Mouse (Mus musculus): ENCODE measurements around the gene Supt6.
A peak's percentile ranks its signal among the peaks of the same experiment; 100 is the strongest.
"Not testable (repeated sequence)": the region's sequence is repeated elsewhere in the genome, so short reads cannot be mapped to it uniquely, and the experiment has no call there.

Gene Supt6

GRCm38 (mm10) chr11:78223586-78223985 is 22.2 kb downstream of the Supt6 start:
- no peak for DNase-seq (ENCODE audit: low read depth, low spot score)

DNA sequence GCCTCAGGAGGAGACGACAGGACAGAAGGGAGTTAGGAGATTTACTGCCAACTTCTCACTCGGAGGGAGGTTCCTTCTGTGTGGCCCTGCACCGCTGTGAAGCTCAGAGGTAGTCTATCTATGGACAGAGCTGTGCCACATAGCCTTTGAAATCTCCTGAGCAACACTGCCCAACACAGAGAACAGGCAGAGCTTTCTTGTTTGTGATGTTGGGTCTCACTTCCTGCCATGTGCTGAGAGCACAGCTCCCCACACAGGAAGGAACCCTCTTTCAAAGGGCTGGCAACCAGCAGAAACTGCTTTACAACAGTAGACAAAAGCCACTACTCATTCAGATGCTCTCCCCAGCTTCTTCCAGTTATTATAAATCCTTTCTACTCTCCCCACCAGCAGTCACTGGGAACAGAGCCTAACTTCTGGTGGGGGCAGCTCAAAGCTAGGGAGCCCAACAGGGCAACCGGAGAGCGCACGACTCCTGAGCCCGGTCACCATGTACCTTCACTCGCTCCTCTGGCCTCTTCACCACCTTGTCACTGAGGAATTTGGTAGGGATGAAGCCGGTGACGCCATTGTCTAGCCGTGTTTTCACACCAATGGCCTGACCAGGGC is 30.0 kb downstream of the Supt6 start:
- DNase-seq (ENCODE audit: low read depth, low spot score): no peak

- DNase-seq (ENCODE audit: low read depth, low spot score): no peak
Measured at GRCm38 (mm10) chr11:78213086-78213817, 32.5 kb downstream of the Supt6 start.

DNA sequence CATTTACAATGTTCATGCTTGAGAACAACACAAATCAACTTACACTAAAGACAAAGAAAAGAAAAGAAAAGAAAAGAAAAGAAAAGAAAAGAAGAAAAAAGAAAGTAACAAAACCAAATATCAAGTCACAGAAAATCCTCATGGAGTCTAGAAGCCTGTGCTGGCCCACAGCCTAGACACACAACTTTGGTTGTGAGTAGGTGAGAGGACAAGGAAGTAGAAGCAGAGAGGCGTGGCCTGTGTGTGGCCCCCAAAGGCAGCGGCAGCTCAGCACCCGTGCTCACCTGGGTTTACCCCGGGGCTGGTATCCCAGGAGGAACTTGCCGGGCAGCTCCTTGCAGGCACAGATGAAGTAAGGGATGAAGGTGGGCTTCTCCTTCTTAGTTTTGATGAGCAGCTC is 34.3 kb downstream of the Supt6 start:
- DNase-seq (ENCODE audit: low read depth, low spot score): no peak

DNA sequence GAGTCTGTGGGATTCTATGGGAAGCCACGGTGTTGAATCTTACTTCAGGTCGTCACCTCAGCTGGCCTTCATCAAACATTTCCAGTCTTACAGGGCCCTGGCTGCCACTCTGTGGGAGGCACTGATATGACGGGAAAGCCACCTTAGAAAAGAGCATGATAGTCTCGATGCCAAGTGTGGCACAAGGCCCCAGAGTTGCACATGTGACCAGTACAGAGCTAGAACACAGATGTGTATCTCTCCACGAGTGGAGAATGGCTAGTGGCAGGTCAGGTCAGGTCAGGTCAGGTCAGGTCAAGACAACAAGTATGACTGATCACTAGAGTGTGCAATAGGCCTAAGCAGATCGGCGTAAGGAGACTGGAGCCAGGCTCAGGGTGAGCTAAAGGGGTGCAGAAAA is 35.2 kb downstream of the Supt6 start:
- no peak for DNase-seq (ENCODE audit: low read depth, low spot score)

DNA sequence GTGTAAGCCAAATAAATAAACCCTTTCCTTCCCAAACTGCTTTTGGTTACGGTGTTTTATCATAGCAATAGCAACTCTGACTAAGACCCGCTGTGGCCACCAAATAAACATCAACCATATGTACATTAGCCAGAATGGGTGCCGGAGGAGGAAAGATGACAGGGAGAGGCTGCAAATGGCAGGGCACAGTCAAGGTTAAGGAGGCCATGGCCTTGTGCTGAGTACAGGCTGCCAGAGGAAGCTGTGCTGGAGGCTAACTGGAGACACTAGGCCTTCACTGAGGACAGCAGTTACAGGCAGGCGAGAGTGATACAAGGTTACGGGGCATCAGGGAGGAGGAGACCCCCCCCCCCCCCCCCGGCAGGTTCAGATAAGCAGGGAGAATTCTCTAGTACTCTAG is 35.9 kb downstream of the Supt6 start:
- DNase-seq (ENCODE audit: low read depth, low spot score): no peak

DNA sequence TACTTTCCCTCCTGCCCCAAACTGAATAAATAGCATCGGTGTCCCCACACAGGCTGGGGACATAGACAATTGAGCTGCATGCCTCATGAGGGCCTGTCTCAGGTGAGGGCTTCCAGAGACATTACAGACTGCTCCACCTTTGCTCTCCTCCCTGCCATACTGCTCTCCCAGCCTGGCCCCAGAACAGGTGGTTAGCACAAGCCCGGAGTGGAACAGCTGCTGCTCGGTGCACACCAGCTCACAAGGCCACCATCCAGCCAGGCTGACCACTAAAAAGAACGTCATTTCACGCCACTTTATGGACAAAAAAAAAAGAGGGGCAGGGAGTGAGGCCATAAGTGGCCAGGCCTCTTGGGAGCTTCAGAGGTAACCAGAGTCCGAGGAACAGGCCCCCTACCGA is 38.6 kb downstream of the Supt6 start:
- no peak for DNase-seq (ENCODE audit: low read depth, low spot score)

GRCm38 (mm10) chr11:78205361-78206206 is 40.2 kb downstream of the Supt6 start:
- no peak for DNase-seq (ENCODE audit: low read depth, low spot score)

DNA sequence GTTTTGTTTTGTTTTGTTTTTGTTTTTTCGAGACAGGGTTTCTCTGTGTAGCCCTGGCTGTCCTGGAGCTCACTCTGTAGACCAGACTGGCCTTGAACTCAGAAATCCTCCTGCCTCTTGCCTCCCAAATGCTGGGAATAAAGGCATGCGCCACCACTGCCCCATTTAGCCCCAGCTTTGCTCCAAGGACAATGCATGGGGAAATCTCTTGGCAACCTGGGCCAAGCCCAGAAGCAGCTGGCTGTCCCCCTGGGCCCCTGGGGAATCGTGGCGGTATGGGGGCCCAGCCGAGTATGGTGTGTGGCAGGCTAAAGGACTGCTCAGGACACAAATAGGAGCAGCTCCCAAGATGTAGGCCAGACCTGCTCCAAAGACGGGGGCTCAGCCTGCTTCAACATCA is 41.5 kb downstream of the Supt6 start:
- no peak for DNase-seq (ENCODE audit: low read depth, low spot score)

- no peak for DNase-seq (ENCODE audit: low read depth, low spot score)
Measured at GRCm38 (mm10) chr11:78202372-78202771, 43.4 kb downstream of the Supt6 start.

GRCm38 (mm10) chr11:78195101-78195863 is 50.5 kb downstream of the Supt6 start:
- DNase-seq (ENCODE audit: low read depth, low spot score): no peak

DNA sequence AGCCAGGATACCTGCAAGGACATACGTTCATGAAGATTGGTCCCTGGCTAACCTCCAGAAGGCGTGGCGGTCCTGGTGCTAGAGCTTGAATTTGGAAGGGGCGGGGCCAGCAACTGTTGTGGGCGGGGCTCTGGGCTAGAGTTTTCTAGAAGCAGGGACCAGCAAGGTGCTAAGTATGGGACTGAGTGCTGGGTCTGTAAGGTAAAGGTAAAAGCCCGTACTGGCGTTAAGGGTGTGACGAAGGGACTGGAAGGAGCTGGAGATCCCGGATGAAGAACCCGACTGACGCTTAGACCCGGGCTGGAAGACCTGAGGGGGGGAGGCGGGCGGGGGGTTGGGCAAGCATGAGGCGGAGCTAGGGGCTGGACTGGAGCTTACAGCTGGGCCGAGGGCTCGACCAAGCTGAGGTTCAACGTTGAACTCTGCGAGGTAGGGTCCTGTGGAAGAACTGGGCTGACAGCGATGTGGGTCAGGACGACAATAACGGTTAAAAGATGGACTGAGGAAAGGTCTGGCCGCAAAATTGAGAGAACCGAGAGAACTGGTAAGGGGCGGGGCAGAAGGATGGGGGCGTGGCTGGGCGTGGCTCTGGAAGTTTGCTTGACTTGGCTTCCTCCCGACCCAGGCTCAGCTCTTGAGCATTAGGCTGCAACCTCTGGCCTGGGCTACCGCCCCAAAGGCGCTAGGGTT is 51.2 kb downstream of the Supt6 start:
- peak; percentile 50 for DNase-seq (ENCODE audit: low read depth, low spot score)

- DNase-seq (ENCODE audit: low read depth, low spot score): no peak
Measured at GRCm38 (mm10) chr11:78193113-78193512, 52.7 kb downstream of the Supt6 start, which contains the start of gene Proca1. Proca1 (plus strand) TSS chr11:78193392.

- no peak for DNase-seq (ENCODE audit: low read depth, low spot score)
Measured at GRCm38 (mm10) chr11:78190041-78190440, 55.7 kb downstream of the Supt6 start.

GRCm38 (mm10) chr11:78189234-78190040 is 56.4 kb downstream of the Supt6 start:
- DNase-seq (ENCODE audit: low read depth, low spot score): peak; percentile 82

- no peak for DNase-seq (ENCODE audit: low read depth, low spot score)
Measured at GRCm38 (mm10) chr11:78188331-78189233, 57.2 kb downstream of the Supt6 start, which contains the start of gene Rab34. Rab34 (plus strand) TSS chr11:78188430.

DNA sequence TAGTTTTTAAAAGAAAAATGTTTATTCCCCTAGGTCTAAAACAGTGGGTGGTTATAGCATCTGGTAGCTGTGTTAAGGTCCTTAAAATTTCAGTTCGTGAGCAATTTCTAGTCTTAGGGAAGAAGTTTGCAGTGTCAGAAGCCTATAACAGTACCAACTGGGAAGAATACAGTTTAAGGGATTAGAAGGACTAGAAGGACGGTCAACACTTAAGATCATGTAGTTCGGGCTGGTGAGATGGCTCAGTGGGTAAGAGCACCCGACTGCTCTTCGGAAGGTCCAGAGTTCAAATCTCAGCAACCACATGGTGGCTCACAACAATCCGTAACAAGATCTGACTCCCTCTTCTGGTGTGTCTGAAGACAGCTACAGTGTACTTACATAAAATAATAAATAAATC is 61.1 kb downstream of the Supt6 start:
- DNase-seq (ENCODE audit: low read depth, low spot score): not testable (repeated sequence)

GRCm38 (mm10) chr11:78183884-78184514 is 61.8 kb downstream of the Supt6 start:
- DNase-seq (ENCODE audit: low read depth, low spot score): no peak

Measured in embryo, embryonic 11.5 days (tissue).